Mouse (Mus musculus) layer of hippocampus, adult 11-12 months (tissue): Measurements from ENCODE around the gene Abtb2.

ENCODE experiments used
- DNase-seq: peaks from one replicate; pipeline ENCODE4 v3.0.0; 2022; ENCODE audit warnings: low spot score

Gene Abtb2

DNA sequence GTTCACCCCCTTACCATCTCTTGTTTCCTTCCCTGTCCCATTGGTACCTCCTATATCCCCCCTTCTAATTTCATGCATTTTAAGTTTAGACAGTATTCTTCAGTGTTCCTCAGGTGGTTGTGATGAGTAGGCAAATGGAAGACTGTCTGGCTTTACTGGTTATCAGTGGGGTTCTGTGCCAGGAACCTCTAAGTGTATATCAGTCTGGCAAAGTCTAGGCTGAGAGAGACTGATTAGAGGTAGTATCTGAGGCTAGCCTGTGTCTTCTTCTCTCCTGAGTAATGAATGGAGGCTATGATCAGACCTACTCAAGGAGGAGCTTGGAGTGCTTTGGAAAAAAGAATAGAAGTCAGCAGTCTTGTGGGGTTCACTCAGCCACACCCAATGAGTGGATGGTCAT is 18.0 kb downstream of the Abtb2 start:
- no peak for DNase-seq

- DNase-seq = no peak
These were observed 20.3 kb downstream of the Abtb2 start for GRCm38 (mm10) chr2:103586423-103586822.

GRCm38 (mm10) chr2:103588776-103589175 is 22.7 kb downstream of the Abtb2 start:
- no peak for DNase-seq

DNA sequence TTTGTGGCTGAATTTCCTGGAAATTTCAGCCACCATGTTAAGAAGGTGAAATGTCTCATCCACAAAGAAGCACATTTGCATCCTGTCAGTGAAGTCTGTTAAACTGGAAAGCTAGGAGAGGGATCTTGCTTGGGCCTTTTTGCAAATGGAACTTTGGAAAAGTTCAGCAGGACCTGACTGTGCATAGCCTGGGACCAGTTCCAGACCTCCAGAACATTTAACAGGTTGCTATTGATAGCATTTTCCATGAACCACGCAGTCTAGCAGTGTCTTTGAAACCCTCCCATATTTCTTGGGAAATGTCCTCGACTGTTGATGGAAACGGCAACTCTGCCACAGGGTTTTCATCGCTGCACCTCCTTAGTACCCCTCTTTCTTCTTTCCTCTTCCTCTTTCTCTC is 23.3 kb downstream of the Abtb2 start:
- DNase-seq = no peak

GRCm38 (mm10) chr2:103590645-103591044 is 24.5 kb downstream of the Abtb2 start:
- no peak for DNase-seq

DNA sequence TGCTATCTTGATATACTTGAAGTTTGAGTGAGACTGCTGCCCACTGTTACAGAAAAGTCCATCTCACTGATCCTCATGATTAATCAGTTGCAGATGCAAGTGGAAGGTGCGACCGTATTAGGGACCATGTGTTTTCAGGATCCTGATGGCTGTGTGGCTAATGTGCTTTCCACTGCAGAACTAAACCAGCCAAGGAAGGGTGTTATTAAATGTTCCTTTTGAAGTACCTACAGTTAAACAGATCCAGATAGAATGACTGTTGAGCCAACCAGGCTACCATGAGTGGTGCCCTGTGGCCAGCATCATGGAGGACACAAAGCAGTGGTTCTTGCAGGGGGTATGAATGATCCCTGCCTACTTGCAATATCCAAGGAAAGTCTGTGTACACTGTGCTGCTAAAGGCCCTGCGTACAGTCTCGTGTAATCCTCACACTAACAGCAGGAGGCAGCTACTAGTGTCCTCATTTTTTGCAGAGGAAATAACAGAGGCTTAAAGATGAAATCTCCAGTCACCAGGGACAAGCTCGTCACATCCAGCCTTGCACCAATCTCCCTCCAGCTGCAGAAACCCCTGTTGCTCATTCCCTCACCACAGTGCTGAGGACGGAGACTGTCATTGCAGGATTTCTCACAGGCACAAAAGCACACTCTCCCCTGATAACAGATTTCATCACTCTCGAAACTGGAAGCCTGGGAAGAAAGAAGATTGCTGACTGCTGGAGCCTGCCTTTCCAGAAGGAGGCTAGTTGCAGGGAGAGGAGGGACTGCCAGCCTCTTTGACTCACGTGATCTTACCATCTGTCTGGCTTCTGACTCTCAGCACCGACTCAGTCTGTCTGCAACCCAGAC is 25.9 kb downstream of the Abtb2 start:
- peak; percentile 40 for DNase-seq

DNA sequence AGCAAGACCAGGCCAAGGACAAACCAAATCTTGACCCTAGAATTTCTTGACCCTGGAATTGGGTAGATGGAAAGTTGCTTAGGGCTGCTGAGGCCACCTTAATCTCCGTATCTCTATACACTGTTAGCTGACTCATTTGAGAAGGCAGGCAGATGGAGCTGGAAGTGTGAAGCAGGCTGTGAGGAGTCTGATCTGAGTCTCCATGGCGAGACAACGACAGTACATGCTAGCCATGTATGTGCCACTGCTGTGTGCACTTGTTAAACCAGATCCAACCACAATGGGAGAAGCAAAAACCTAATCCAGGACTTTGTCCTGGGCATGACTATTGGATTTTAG is 26.4 kb downstream of the Abtb2 start:
- DNase-seq = no peak

GRCm38 (mm10) chr2:103594592-103595011 is 28.5 kb downstream of the Abtb2 start:
- no peak for DNase-seq

GRCm38 (mm10) chr2:103595028-103595651 is 29.0 kb downstream of the Abtb2 start:
- no peak for DNase-seq

- DNase-seq = no peak
These were observed 33.2 kb downstream of the Abtb2 start for GRCm38 (mm10) chr2:103599296-103599695.

DNA sequence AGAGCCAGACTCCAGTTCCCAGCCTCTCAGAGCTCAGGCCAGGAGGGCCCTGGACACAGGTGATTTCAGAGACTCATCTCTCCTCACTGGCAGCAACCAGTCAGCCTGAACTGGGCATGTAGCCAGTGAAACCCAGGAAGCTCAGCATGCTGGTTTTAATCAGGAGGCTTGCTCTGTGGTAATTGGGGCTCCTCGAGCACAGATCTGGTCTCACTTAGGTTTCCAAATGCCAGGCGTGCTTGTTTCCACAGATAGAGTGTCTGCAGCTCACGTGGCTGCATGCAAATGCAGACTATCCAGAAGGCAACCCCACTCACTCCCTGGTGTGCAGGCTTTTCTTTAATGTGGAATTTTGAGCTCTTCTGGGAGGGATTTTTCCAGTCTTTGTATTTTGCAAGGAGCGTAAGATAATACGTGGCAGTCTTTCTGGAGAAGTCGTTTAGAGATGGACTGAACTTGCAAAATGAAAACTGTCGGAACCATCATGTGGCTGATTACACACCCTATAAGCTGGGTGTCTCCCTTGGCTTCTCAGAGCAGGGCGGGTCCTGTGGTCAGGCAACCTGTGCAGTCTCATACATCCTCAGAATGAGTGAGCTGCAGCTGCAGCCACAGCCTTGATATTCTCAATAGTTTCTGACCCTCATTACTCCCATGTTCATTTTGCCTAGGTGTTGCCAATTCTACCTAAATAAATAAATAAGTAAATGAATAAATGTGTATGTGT is 34.2 kb downstream of the Abtb2 start:
- peak; percentile 49 for DNase-seq

- DNase-seq = no peak
These were observed 35.0 kb downstream of the Abtb2 start for GRCm38 (mm10) chr2:103601126-103601525.

DNA sequence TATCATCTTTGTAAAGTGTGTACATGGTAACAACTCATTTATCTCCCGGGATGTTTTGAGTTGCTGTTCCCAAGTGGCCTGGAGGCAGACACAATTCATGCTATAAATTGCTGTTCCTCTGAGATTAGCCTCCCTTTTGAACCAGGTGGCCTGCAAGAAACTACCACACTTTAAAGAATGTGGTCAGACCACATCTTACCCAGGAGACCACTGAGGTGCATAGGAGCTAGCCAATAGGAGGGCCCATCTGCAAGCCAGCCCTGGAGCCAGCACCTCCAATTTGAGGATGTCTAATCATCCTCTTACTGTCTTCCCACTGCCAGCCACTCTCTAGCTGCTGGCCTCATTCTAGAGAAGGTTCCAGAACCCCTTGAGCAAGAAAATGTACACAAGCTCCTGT is 35.4 kb downstream of the Abtb2 start:
- no peak for DNase-seq

DNA sequence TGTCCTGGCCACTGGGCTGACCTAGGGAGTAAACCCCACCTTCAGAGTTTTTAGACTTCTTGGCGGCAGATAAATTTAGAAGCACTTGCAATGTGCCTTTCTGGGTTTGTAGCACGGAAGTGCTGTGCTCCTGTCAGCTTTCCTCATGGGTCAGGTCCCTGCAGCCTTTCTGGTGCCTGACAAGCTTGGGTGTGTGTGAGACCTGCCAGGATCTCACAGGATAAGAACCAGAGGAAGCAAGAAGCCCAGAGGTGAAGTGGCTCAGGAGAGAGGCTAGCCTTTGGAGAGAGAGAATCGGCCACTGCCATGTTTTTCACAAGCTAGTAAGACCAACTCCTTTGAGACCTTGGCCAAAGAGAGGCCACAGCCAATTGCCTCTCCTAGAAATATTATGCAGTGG is 37.1 kb downstream of the Abtb2 start:
- no peak for DNase-seq

DNA sequence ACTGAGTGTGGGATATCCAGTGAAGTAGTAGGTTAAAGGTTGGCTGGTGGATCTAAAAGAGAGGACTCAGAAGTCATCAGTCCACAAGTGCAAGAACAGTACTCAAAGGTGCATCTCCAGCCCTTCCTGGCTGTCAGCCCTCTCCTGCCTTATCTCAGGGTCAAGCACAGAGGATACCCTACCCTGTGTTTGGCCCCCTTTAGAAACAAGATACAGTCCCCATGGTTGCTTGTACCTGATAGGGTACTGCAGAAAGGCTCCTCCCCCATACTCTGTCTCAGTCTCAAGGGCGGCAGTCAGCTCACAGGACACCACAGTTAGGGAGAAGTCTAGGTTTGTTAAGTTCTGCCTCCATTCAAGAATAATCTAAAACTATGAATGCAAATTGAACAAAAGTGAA is 37.8 kb downstream of the Abtb2 start:
- no peak for DNase-seq

- DNase-seq = no peak
These were observed 39.8 kb downstream of the Abtb2 start for GRCm38 (mm10) chr2:103605805-103606498.

- no peak for DNase-seq
These were observed 41.8 kb downstream of the Abtb2 start for GRCm38 (mm10) chr2:103607926-103608325.

GRCm38 (mm10) chr2:103608947-103609346 is 42.8 kb downstream of the Abtb2 start:
- DNase-seq = no peak

GRCm38 (mm10) chr2:103609499-103609898 is 43.4 kb downstream of the Abtb2 start:
- DNase-seq = no peak

DNA sequence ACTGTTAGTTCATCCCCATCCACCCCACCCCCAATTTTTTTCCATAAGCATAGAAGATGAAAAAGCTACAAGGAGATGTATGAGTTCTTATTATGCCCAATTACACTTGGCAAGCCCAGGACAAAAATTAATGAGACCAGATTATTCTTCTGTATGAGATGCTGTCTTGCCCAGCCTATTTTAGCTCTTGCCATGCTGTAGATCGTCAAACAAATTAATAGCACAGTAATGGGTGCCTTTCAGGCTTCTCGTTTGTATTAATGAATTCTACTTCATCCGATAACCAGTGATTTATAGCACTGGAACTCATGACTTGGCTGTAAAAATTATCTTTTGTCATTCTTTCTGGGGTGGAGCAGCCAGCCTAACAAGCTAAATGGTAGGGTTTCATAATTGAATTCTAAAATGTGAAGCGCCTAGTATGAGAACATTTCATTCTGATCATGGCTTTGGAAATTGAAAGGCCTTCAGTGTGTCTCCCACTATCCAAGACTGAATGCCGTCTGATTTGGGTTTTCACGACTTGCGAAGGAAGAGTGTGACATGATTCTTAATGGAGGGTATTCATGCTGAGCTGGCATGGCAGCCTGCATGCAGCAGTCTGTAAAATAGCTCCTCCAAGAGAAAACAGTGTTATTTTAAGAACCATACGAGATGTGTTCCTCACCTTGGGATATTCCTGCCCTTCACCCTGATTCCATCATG is 44.9 kb downstream of the Abtb2 start:
- DNase-seq = no peak

DNA sequence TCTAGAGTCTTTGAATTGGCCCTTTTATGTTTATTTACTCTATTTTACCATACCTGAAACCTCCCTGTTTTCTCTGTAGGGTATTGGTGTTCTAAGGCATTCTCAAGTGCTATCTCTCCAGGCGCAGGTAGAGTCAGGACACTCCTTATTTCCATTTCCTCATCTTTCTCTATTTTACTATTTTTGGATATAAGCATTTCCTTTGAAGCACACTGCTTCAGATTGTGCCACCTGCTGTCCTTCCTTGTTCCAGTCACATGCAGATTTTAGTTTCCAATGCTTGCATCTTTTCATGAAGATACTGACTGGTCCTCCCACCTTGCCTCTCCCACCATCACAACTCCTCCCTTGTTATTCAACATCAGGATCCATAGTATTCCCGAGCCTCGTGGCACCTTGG is 47.8 kb downstream of the Abtb2 start:
- DNase-seq = no peak

GRCm38 (mm10) chr2:103615028-103615427 is 48.9 kb downstream of the Abtb2 start:
- no peak for DNase-seq
